Mouse (Mus musculus) lung, postnatal 25 days (tissue): ENCODE measurements around the gene Cers5.
"Not testable (repeated sequence)": the region's sequence is repeated elsewhere in the genome, so short reads cannot be mapped to it uniquely, and the experiment has no call there.

Experiments
- DNase-seq: peaks from one replicate; pipeline ENCODE4 v3.0.0; 2022; ENCODE audit warnings: low spot score

The Cers5 gene

GRCm38 (mm10) chr15:99787625-99788120, 15.0 kb upstream of the Cers5 start:
- DNase-seq = peak; percentile 5

GRCm38 (mm10) chr15:99778677-99779335, 6.1 kb upstream of the Cers5 start:
- DNase-seq = no peak

GRCm38 (mm10) chr15:99778148-99778547, 5.5 kb upstream of the Cers5 start:
- DNase-seq = peak; percentile 36

- DNase-seq = no peak
These were observed 240 bp upstream of the Cers5 start for GRCm38 (mm10) chr15:99772925-99773324.

GRCm38 (mm10) chr15:99772277-99772880, 306 bp downstream of the Cers5 start:
- DNase-seq = peak; percentile 93

GRCm38 (mm10) chr15:99771601-99772276, 946 bp downstream of the Cers5 start:
- peak; percentile 32 for DNase-seq

GRCm38 (mm10) chr15:99771004-99771500, 1.6 kb downstream of the Cers5 start:
- DNase-seq = no peak

- DNase-seq = no peak
These were observed 3.9 kb downstream of the Cers5 start for GRCm38 (mm10) chr15:99768761-99769160.

- DNase-seq = no peak
These were observed 5.2 kb downstream of the Cers5 start for GRCm38 (mm10) chr15:99767467-99767866.

GRCm38 (mm10) chr15:99754204-99754603, 18.5 kb downstream of the Cers5 start:
- DNase-seq = no peak

GRCm38 (mm10) chr15:99740229-99740628, 32.5 kb downstream of the Cers5 start:
- DNase-seq = no peak

GRCm38 (mm10) chr15:99736675-99737074, 36.0 kb downstream of the Cers5 start:
- no peak for DNase-seq

GRCm38 (mm10) chr15:99735631-99736030, 37.1 kb downstream of the Cers5 start:
- peak; percentile 100 for DNase-seq

GRCm38 (mm10) chr15:99733186-99733585, 39.5 kb downstream of the Cers5 start:
- no peak for DNase-seq

GRCm38 (mm10) chr15:99731678-99732077, 41.0 kb downstream of the Cers5 start:
- no peak for DNase-seq

GRCm38 (mm10) chr15:99731167-99731566, 41.5 kb downstream of the Cers5 start:
- DNase-seq = no peak

GRCm38 (mm10) chr15:99729056-99729783, 43.5 kb downstream of the Cers5 start:
- no peak for DNase-seq

GRCm38 (mm10) chr15:99728211-99728610, 44.5 kb downstream of the Cers5 start:
- DNase-seq = no peak

- no peak for DNase-seq
These were observed 45.2 kb downstream of the Cers5 start for GRCm38 (mm10) chr15:99727525-99727924.

GRCm38 (mm10) chr15:99727039-99727438, 45.6 kb downstream of the Cers5 start:
- not testable (repeated sequence) for DNase-seq

GRCm38 (mm10) chr15:99726549-99726948, 46.1 kb downstream of the Cers5 start:
- DNase-seq = no peak
